Mouse (Mus musculus): ENCODE measurements around the gene Rxfp1. TPM values are rescaled to one million over a fixed set of nuclear protein-coding genes. Genes with fewer than 3 reads are reported as not detected.
A peak's percentile ranks its signal among the peaks of the same experiment; 100 is the strongest.

Gene Rxfp1
- total and polyA plus RNA-seq, 2 experiments from 2014 or later = 5.4 to 18.4 TPM

DNA sequence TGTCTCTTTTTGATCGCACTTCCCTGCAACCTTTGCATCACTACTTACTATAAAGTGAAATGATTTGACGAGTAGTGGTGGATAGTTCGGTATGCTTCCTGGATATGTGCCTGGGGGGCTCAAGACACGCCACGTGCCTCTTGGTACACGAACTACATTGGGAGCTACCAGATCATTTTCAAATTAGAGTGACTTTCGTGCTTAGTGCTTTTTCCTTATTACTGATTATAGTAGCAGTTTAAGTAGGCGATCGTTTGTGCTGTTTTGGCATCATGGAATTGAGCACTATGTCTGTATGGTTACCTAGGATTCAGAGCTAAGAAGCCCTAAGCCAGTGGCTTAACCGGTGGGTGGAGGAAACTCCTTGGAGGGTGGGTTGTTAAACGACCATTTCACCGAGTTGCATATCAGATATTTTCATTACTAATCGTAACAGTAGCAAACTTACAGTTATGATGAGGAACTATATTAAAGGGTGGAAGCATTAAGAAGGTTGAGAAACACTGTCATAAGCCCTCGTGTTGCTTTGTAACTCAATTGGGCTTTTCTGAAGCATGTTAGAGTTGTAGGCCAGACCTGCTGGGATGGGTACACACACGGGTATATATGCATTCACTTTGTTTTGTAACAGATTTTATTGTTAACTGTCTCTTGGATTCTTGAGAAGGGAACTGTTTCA, 145.7 kb downstream of the Rxfp1 start:
- peak overlapping the region; percentile 85 for H3K9ac ChIP-seq (replicated peaks; ENCODE audit: low read depth, low read length)
- peak overlapping the region; percentile 87 for H3K4me2 ChIP-seq (ENCODE audit: low read depth, low read length)
- H3K4me1 ChIP-seq (ENCODE audit: control insufficient read depth, insufficient read depth) = peaks cover 6% of the 10 kb centered on the region; the same call in 1 of the 2 replicates
- TF ChIP-seq EP300 (IDR thresholded peaks at IDR 0.05; ENCODE audit: low read depth) = no peak
- TF ChIP-seq CTCF (IDR thresholded peaks at IDR 0.05; ENCODE audit: low read depth) = no peak
- H3K4me3 ChIP-seq (ENCODE audit: low read depth, low read length) = peak overlapping the region; percentile 92
- H3K27me3 ChIP-seq (ENCODE audit: control insufficient read depth, insufficient read depth, low read length) = no peaks in the 10 kb centered on the region
- DNase-seq (ENCODE audit: low spot score) (no peak), ATAC-seq (ENCODE audit: insufficient read depth, low read depth) (no peak)
- H3K9me3 ChIP-seq (replicated peaks; ENCODE audit: control insufficient read depth, low read length) = no peaks in the 10 kb centered on the region
- H3K36me3 ChIP-seq (replicated peaks; ENCODE audit: control insufficient read depth, insufficient read depth, low read length) = peaks cover 27% of the 10 kb centered on the region
- WGBS = 3% methylated on average over 15 of the region's 15 CpGs
- H3K27ac ChIP-seq (ENCODE audit: low read depth) = peak overlapping the region; percentile 89

Other genes with a start within 250 kb of the Rxfp1 start
- 10.5 and 18.3 TPM in 2 replicates for gene Fnip2, start 170.1 kb downstream of the Rxfp1 start, total RNA-seq (2014; rRNA removed; ENCODE audit: low replicate concordance)
- gene Fnip2, start 170.1 kb downstream of the Rxfp1 start, polyA plus RNA-seq (2015; fragmentation: Nextera tagmentation; extraction: Ambion mirVana) = 1.4 and 2.1 TPM in 2 replicates
- 27.6 and 28.5 TPM in 2 replicates for gene Ppid, start 146.5 kb downstream of the Rxfp1 start, total RNA-seq (2014; rRNA removed; ENCODE audit: low replicate concordance)
- 52.0 and 53.6 TPM in 2 replicates for gene Ppid, start 146.5 kb downstream of the Rxfp1 start, polyA plus RNA-seq (2015; fragmentation: Nextera tagmentation; extraction: Ambion mirVana)
- 11.9 and 20.8 TPM in 2 replicates for gene 4930579G24Rik, start 108.8 kb downstream of the Rxfp1 start, total RNA-seq (2014; rRNA removed; ENCODE audit: low replicate concordance)
- gene 4930579G24Rik, start 108.8 kb downstream of the Rxfp1 start, polyA plus RNA-seq (2015; fragmentation: Nextera tagmentation; extraction: Ambion mirVana) = 12.0 and 12.8 TPM in 2 replicates
- 146 and 288 TPM in 2 replicates for gene Etfdh, start 108.4 kb downstream of the Rxfp1 start, total RNA-seq (2014; rRNA removed; ENCODE audit: low replicate concordance)
- gene Etfdh, start 108.4 kb downstream of the Rxfp1 start, polyA plus RNA-seq (2015; fragmentation: Nextera tagmentation; extraction: Ambion mirVana) = 518 and 530 TPM in 2 replicates
- gene Tmem144, start 114.9 kb upstream of the Rxfp1 start, total RNA-seq (2014; rRNA removed; ENCODE audit: low replicate concordance) = 7.9 and 15.1 TPM in 2 replicates
- 11.3 and 12.2 TPM in 2 replicates for gene Tmem144, start 114.9 kb upstream of the Rxfp1 start, polyA plus RNA-seq (2015; fragmentation: Nextera tagmentation; extraction: Ambion mirVana)
- 110 and 114 TPM in 2 replicates for gene Fam198b, start 146.7 kb upstream of the Rxfp1 start, total RNA-seq (2014; rRNA removed; ENCODE audit: low replicate concordance)
- gene Fam198b, start 146.7 kb upstream of the Rxfp1 start, polyA plus RNA-seq (2015; fragmentation: Nextera tagmentation; extraction: Ambion mirVana) = 45.7 and 51.9 TPM in 2 replicates

Data from heart, postnatal 0 days (tissue).